Mouse (Mus musculus) intestine, embryonic 15.5 days (tissue): ENCODE measurements around the gene Tulp3. TPM values are rescaled to one million over a fixed set of nuclear protein-coding genes. Genes with fewer than 3 reads are reported as not detected.

Source experiments
- ATAC-seq: fragments of 200-750 bp; cut with Nextera tagmentation; 2 replicates; pipeline ENCODE4 v1.8.0; 2017; ENCODE audit warnings: moderate TSS enrichment, moderate library complexity
- H3K27ac ChIP-seq: fragments of 300-500 bp; sonication (generic); 2 replicates; pipeline ENCODE4 v1.5.1; 2015; ENCODE audit warnings: mild to moderate bottlenecking, inconsistent platforms
- H3K27me3 ChIP-seq: fragments of 300-500 bp; sonication (generic); replicated peaks from 2 replicates; pipeline ENCODE4 v1.6.1; 2015; ENCODE audit warnings: inconsistent platforms
- H3K36me3 ChIP-seq: fragments of 300-500 bp; sonication (generic); 2 replicates; pipeline ENCODE4 v1.6.1; 2015; ENCODE audit warnings: inconsistent platforms
- H3K4me1 ChIP-seq: fragments of 300-500 bp; sonication (generic); replicated peaks from 2 replicates; pipeline ENCODE4 v1.6.1; 2015; ENCODE audit warnings: inconsistent platforms
- H3K4me2 ChIP-seq: fragments of 300-500 bp; sonication (generic); replicated peaks from 2 replicates; pipeline ENCODE4 v1.6.1; 2015; ENCODE audit warnings: mild to moderate bottlenecking, inconsistent platforms
- H3K4me3 ChIP-seq: fragments of 300-500 bp; sonication (generic); replicated peaks from 2 replicates; pipeline ENCODE4 v1.5.1; 2015; ENCODE audit warnings: inconsistent platforms
- H3K9ac ChIP-seq: fragments of 300-500 bp; sonication (generic); 2 replicates; pipeline ENCODE4 v1.6.1; 2015; ENCODE audit warnings: inconsistent platforms
- H3K9me3 ChIP-seq: fragments of 300-500 bp; sonication (generic); 2 replicates; pipeline ENCODE4 v1.6.1; 2016; ENCODE audit warnings: inconsistent platforms
- WGBS: fragments of 180-500 bp; shearing (Covaris S2); methylation state at CpG from one replicate; pipeline ENCODE4 v1.1.7; 2015; 5-methylcytosine and 5-hydroxymethylcytosine counted together
- polyA plus RNA-seq: library from polyadenylated mRNA; unstranded; fragments of >200 nt; fragmentation: Nextera tagmentation; extraction: Ambion mirVana; gene quantifications from 2 replicates; pipeline ENCODE4 v1.2.1, GENCODE M21; 2015

Tulp3 gene
- polyA plus RNA-seq, 1 experiment from 2014 or later = 11.9 TPM

GRCm38 (mm10) chr6:128349711-128350110 lies 5.9 kb downstream of the Tulp3 start:
- 0 out of 2 replicates have a peak, but pooled peaks cover 3% of the 10 kb centered on the region for H3K36me3 ChIP-seq
- no peak overlapping the region for H3K4me2 ChIP-seq
- no peaks in the 10 kb centered on the region for H3K9me3 ChIP-seq
- H3K9ac ChIP-seq = no peak overlapping the region
- no peak overlapping the region for H3K4me3 ChIP-seq
- ATAC-seq = no peak
- H3K27ac ChIP-seq = 0 out of 2 replicates have a peak overlapping the region, but pooled peaks have one; percentile 11
- 57% methylated on average over 7 of the region's 7 CpGs for WGBS
- H3K27me3 ChIP-seq = no peaks in the 10 kb centered on the region
- H3K4me1 ChIP-seq = 0 out of 2 replicates have a peak, but pooled peaks cover 2% of the 10 kb centered on the region

- H3K9me3 ChIP-seq = no peaks in the 10 kb centered on the region
- H3K4me2 ChIP-seq = no peak overlapping the region
- H3K36me3 ChIP-seq = 0 out of 2 replicates have a peak, but pooled peaks cover 3% of the 10 kb centered on the region
- ATAC-seq = no peak
- H3K4me1 ChIP-seq = no peaks in the 10 kb centered on the region
- WGBS = 78% methylated on average over 6 of the region's 6 CpGs
- H3K9ac ChIP-seq = no peak overlapping the region
- no peak overlapping the region for H3K27ac ChIP-seq
- H3K27me3 ChIP-seq = no peaks in the 10 kb centered on the region
- H3K4me3 ChIP-seq = no peak overlapping the region
These were observed 8.9 kb downstream of the Tulp3 start for GRCm38 (mm10) chr6:128346782-128347181.

GRCm38 (mm10) chr6:128345623-128346022 lies 10.0 kb downstream of the Tulp3 start:
- Histone ChIP-seq H3K27ac (no peak overlapping the region), H3K4me2 (no peak overlapping the region), H3K9me3 (no peaks in the 10 kb centered on the region), H3K4me3 (no peak overlapping the region), H3K4me1 (no peaks in the 10 kb centered on the region), H3K9ac (no peak overlapping the region), H3K27me3 (no peaks in the 10 kb centered on the region), H3K36me3 (no peaks in the 10 kb centered on the region)
- 85% methylated on average over 10 of the region's 10 CpGs for WGBS
- no peak for ATAC-seq

- H3K4me3 ChIP-seq = no peak overlapping the region
- no peak overlapping the region for H3K9ac ChIP-seq
- no peaks in the 10 kb centered on the region for H3K36me3 ChIP-seq
- H3K27me3 ChIP-seq = no peaks in the 10 kb centered on the region
- H3K4me1 ChIP-seq = 0 out of 2 replicates have a peak, but pooled peaks cover 3% of the 10 kb centered on the region
- 0 out of 2 replicates have a peak overlapping the region, but pooled peaks have one; percentile 17 for H3K27ac ChIP-seq
- H3K9me3 ChIP-seq = no peaks in the 10 kb centered on the region
- ATAC-seq = no peak
- WGBS = 82% methylated on average over 11 of the region's 11 CpGs
- no peak overlapping the region for H3K4me2 ChIP-seq
These were observed 13.5 kb downstream of the Tulp3 start for GRCm38 (mm10) chr6:128341956-128342723.

GRCm38 (mm10) chr6:128338876-128339275 lies 16.8 kb downstream of the Tulp3 start:
- H3K36me3 ChIP-seq = no peaks in the 10 kb centered on the region
- H3K4me1 ChIP-seq = 0 out of 2 replicates have a peak, but pooled peaks cover 6% of the 10 kb centered on the region
- no peak overlapping the region for H3K9ac ChIP-seq
- no peak overlapping the region for H3K4me3 ChIP-seq
- no peak for ATAC-seq
- H3K27ac ChIP-seq = no peak overlapping the region
- no peaks in the 10 kb centered on the region for H3K27me3 ChIP-seq
- no peak overlapping the region for H3K4me2 ChIP-seq
- WGBS = 27% methylated on average over 5 of the region's 5 CpGs
- no peaks in the 10 kb centered on the region for H3K9me3 ChIP-seq

- Histone ChIP-seq H3K4me3 (no peak overlapping the region), H3K4me2 (no peak overlapping the region), H3K27me3 (no peaks in the 10 kb centered on the region), H3K27ac (no peak overlapping the region), H3K36me3 (peaks cover 3% of the 10 kb centered on the region; the same call in 1 of the 2 replicates), H3K9me3 (no peaks in the 10 kb centered on the region), H3K9ac (no peak overlapping the region), H3K4me1 (0 out of 2 replicates have a peak, but pooled peaks cover 6% of the 10 kb centered on the region)
- 57% methylated on average over 7 of the region's 7 CpGs for WGBS
- no peak for ATAC-seq
These were observed 18.2 kb downstream of the Tulp3 start for GRCm38 (mm10) chr6:128337467-128337866.

GRCm38 (mm10) chr6:128334397-128335124 lies 21.1 kb downstream of the Tulp3 start:
- Histone ChIP-seq H3K4me3 (no peak overlapping the region), H3K9ac (no peak overlapping the region), H3K27me3 (no peaks in the 10 kb centered on the region), H3K9me3 (no peaks in the 10 kb centered on the region), H3K27ac (no peak overlapping the region), H3K4me1 (0 out of 2 replicates have a peak, but pooled peaks cover 3% of the 10 kb centered on the region), H3K4me2 (no peak overlapping the region), H3K36me3 (peaks cover 10% of the 10 kb centered on the region; the same call in 1 of the 2 replicates)
- WGBS = 23% methylated on average over 12 of the region's 12 CpGs
- peak; percentile 63 for ATAC-seq

- Histone ChIP-seq H3K4me2 (no peak overlapping the region), H3K9me3 (no peaks in the 10 kb centered on the region), H3K27me3 (no peaks in the 10 kb centered on the region), H3K9ac (no peak overlapping the region), H3K27ac (no peak overlapping the region), H3K4me3 (no peak overlapping the region), H3K4me1 (no peaks in the 10 kb centered on the region), H3K36me3 (peaks cover 13% of the 10 kb centered on the region)
- peak; percentile 63; the same call in 1 of the 2 replicates for ATAC-seq
- 5% methylated on average over 4 of the region's 4 CpGs for WGBS
These were observed 37.3 kb downstream of the Tulp3 start for GRCm38 (mm10) chr6:128318317-128318716.

GRCm38 (mm10) chr6:128315597-128315996 lies 40.1 kb downstream of the Tulp3 start:
- Histone ChIP-seq H3K36me3 (no peaks in the 10 kb centered on the region), H3K4me3 (no peak overlapping the region), H3K9ac (no peak overlapping the region), H3K4me1 (no peaks in the 10 kb centered on the region), H3K27me3 (no peaks in the 10 kb centered on the region), H3K27ac (no peak overlapping the region), H3K4me2 (no peak overlapping the region), H3K9me3 (no peaks in the 10 kb centered on the region)
- ATAC-seq = no peak
- 78% methylated on average over 8 of the region's 8 CpGs for WGBS

- H3K4me1 ChIP-seq = no peaks in the 10 kb centered on the region
- no peaks in the 10 kb centered on the region for H3K27me3 ChIP-seq
- no peaks in the 10 kb centered on the region for H3K36me3 ChIP-seq
- H3K4me3 ChIP-seq = no peak overlapping the region
- 83% methylated on average over 6 of the region's 6 CpGs for WGBS
- no peaks in the 10 kb centered on the region for H3K9me3 ChIP-seq
- no peak overlapping the region for H3K4me2 ChIP-seq
- ATAC-seq = no peak
- H3K27ac ChIP-seq = no peak overlapping the region
- H3K9ac ChIP-seq = no peak overlapping the region
These were observed 40.9 kb downstream of the Tulp3 start for GRCm38 (mm10) chr6:128314796-128315195.

- H3K4me1 ChIP-seq = no peaks in the 10 kb centered on the region
- H3K27me3 ChIP-seq = no peaks in the 10 kb centered on the region
- no peaks in the 10 kb centered on the region for H3K9me3 ChIP-seq
- H3K27ac ChIP-seq = no peak overlapping the region
- peak; percentile 83 for ATAC-seq
- no peaks in the 10 kb centered on the region for H3K36me3 ChIP-seq
- no peak overlapping the region for H3K4me2 ChIP-seq
- H3K9ac ChIP-seq = no peak overlapping the region
- 32% methylated on average over 4 of the region's 4 CpGs for WGBS
- H3K4me3 ChIP-seq = no peak overlapping the region
These were observed 47.3 kb downstream of the Tulp3 start for GRCm38 (mm10) chr6:128308311-128308710.

GRCm38 (mm10) chr6:128304801-128305200 lies 50.9 kb downstream of the Tulp3 start:
- H3K4me2 ChIP-seq = no peak overlapping the region
- WGBS = 80% methylated on average over 4 of the region's 4 CpGs
- H3K9ac ChIP-seq = no peak overlapping the region
- no peak overlapping the region for H3K27ac ChIP-seq
- no peak for ATAC-seq
- H3K9me3 ChIP-seq = no peaks in the 10 kb centered on the region
- peaks cover 3% of the 10 kb centered on the region for H3K4me1 ChIP-seq
- no peak overlapping the region for H3K4me3 ChIP-seq
- no peaks in the 10 kb centered on the region for H3K36me3 ChIP-seq
- H3K27me3 ChIP-seq = peaks cover under 1% of the 10 kb centered on the region; the same call in 1 of the 2 replicates
